Mouse (Mus musculus) Patski (cell line): ENCODE data around the gene Kcng3. TPM values are rescaled to one million over a fixed set of nuclear protein-coding genes. Genes with fewer than 3 reads are reported as not detected.
A peak's percentile ranks its signal among the peaks of the same experiment; 100 is the strongest.

ENCODE experiments used
- ATAC-seq: fragments of 100-300 bp; one replicate; pipeline ENCODE4 v1.8.0; 2021
- CTCF ChIA-PET: fragments of 350-600 bp; sonication (Branson Sonifier 250); formaldehyde crosslinking; loops from one replicate; lab custom pipeline; 2022; ENCODE audit warnings: inconsistent platforms; lab: Charles Lee
- POLR2A ChIA-PET: fragments of 350-600 bp; sonication (Branson Sonifier 250); formaldehyde crosslinking; loops from one replicate; lab custom pipeline; 2022; ENCODE audit warnings: antibody characterized with exemption, inconsistent platforms; lab: Charles Lee
- DNase-seq: peaks from one replicate; pipeline ENCODE4 v3.0.0-alpha.2; 2011; ENCODE audit warnings: low read depth, low spot score
- H3K27me3 ChIP-seq: fragments of 371-371 bp; one replicate; pipeline ENCODE4 v1.5.1; 2021
- CTCF ChIP-seq: fragments of 100-300 bp; IDR thresholded peaks from one replicate; pipeline ENCODE4 v1.5.1; 2021
- in situ Hi-C: fragments of 300-500 bp; cut with MboI; formaldehyde crosslinking; loops from 3 replicates; pipeline ENCODE4 v1.11.1; 2018; ENCODE audit warnings: low pct_unique_long_range_greater_than_20kb, mixed read lengths
- polyA plus RNA-seq: library from polyadenylated mRNA; unstranded; gene quantifications from one replicate; pipeline ENCODE4 v1.2.3, GENCODE M21; 2021

Kcng3 gene
- polyA plus RNA-seq, 1 experiment from 2014 or later = not detected

GRCm38 (mm10) chr17:83559081-83559480, 72.6 kb downstream of the Kcng3 start:
- in situ Hi-C loops = no loop called here
- DNase-seq (no peak), ATAC-seq (no peak)
- no peak for TF ChIP-seq CTCF
- H3K27me3 ChIP-seq = no peaks in the 10 kb centered on the region
- ChIA-PET POLR2A (no interaction called here), CTCF (no interaction called here)

- in situ Hi-C loops = no loop called here
- DNase-seq (no peak), ATAC-seq (no peak)
- H3K27me3 ChIP-seq = no peaks in the 10 kb centered on the region
- ChIA-PET CTCF (no interaction called here), POLR2A (no interaction called here)
- no peak for TF ChIP-seq CTCF
Observed at GRCm38 (mm10) chr17:83555836-83556235, 75.9 kb downstream of the Kcng3 start.

DNA sequence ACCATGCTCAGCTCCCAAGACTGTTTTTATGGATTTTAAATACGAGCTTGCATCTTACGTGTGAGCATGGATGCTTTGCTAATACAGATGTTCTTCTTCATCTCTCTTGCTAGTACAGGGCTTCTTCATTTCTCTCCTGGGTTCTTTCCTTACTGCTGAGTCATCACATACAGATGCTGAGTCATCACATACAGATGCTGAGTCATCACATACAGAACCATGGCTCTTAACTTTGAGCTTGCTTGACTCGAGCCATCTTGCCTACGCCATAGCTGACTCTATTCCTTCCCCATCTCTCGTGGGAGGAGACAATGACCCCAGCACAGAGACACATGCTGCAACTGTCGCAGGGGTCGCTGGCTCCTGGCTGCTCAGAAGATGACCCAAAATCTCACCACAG, 76.7 kb downstream of the Kcng3 start:
- H3K27me3 ChIP-seq = no peaks in the 10 kb centered on the region
- ChIA-PET POLR2A (no interaction called here), CTCF (no interaction called here)
- no peak for ATAC-seq
- DNase-seq = no peak
- no peak for TF ChIP-seq CTCF
- in situ Hi-C loops = no loop called here

GRCm38 (mm10) chr17:83548501-83549233, 83.0 kb downstream of the Kcng3 start:
- POLR2A ChIA-PET = no interaction called here
- no peak for TF ChIP-seq CTCF

GRCm38 (mm10) chr17:83547145-83547544, 84.5 kb downstream of the Kcng3 start:
- DNase-seq = no peak
- in situ Hi-C loops = no loop called here
- CTCF ChIA-PET = no interaction called here

More at GRCm38 (mm10) chr17:83548501-83549233, 83.0 kb downstream of the Kcng3 start:
- CTCF ChIA-PET = interaction anchor here (0.8 to 1.6 kb wide), 2 partner anchors 15 to 27 kb away, joined by 3 read pairs; no protein-coding TSS in a partner anchor
- no peaks in the 10 kb centered on the region for H3K27me3 ChIP-seq
- in situ Hi-C loops = no loop called here
- ATAC-seq (no peak), DNase-seq (no peak)

DNA sequence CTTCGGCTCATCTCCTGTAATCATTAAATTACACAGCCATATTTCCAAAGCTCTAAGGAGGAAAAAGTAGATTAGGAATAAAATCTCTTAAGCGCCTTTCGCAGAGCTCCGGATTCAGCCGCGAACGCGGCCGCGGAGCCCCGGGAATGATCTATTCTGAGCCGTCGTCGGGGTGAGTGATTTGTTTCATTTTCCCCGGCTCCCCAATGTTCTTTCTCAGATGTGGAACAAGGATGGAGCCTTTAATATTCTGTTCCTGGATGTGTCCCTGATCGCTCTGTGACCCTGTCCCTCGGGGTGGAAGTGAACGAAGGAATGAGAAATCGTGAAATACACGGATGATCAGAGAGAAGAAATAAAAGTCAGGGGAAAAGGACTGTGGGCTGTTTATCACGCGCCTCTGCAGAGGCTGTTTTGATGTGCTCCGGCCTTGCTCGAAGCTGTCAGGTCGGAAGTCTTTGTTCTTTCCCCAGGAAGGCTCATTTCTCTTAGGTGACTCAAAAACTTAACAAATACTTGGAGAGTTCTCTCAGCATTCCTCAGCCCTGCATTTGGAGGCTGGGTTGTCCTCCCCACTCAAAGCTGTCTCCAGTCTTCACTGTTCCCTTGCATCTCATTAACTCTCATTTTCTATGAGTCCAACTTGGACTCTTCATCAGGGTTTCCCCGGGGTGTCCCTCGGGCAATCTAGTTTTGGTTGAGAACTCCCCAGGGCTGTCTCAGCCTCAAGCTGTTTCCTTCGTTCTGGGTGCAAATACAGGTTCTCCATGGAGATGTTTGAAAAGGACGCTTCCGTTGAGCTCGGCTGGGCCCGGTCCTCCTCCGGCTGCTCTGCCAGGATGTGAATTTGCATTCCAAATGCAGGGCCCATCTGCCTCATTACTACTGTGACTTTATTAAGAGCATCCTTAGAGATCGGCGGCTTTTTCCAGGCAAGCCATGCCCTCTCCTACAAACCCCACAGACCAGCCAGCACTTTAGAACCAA, 85.6 kb downstream of the Kcng3 start:
- DNase-seq = no peak
- no peak for TF ChIP-seq CTCF
- H3K27me3 ChIP-seq = no peaks in the 10 kb centered on the region
- ChIA-PET POLR2A (no interaction called here), CTCF (interaction anchor here (0.7 kb wide), 1 partner anchor 13 kb away, joined by 3 read pairs; no protein-coding TSS in a partner anchor)
- ATAC-seq = no peak
- in situ Hi-C loops = no loop called here

More at GRCm38 (mm10) chr17:83547145-83547544, 84.5 kb downstream of the Kcng3 start:
- POLR2A ChIA-PET = no interaction called here
- ATAC-seq = no peak
- TF ChIP-seq CTCF = no peak
- H3K27me3 ChIP-seq = no peaks in the 10 kb centered on the region

DNA sequence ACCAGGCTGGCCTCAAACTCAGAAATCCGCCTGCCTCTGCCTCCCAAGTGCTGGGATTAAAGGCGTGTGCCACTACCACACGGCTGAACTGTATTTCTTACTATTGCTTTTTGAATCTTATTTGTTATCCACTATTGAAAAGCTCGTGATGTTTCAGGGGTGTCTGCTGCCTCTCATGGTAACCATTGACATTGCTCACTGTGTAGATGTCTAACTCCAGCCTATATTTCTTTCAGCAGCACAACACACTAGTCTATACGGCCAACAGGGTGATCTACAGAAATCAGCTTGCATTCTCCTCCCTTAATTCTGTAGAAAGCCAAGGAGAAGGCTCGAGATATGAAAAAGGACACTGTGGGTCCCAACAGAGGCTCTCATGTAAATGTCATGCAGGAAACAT, 86.4 kb downstream of the Kcng3 start:
- DNase-seq = no peak
- no peak for TF ChIP-seq CTCF
- H3K27me3 ChIP-seq = no peaks in the 10 kb centered on the region
- no peak for ATAC-seq
- ChIA-PET POLR2A (no interaction called here), CTCF (no interaction called here)
- in situ Hi-C loops = no loop called here

DNA sequence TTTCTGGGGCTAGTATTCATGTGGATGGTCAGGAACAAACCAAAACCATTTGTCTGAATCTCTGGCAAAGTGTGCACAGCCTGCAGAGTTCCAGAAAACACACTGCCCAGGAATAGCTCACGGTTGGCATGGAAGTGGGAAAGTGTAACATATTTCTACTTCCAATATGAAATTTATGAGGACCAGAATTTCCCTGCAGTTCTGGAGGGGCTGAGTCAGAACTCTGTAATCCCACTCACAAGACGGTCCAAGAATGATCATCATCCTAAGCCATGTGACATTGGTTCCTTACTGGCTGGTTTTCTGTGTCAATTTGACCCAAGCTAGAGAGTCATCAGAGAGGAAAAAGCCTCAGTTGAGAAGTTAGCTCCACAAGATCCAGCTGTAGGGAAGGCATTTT, 89.3 kb downstream of the Kcng3 start:
- no peak for ATAC-seq
- in situ Hi-C loops = no loop called here
- no peaks in the 10 kb centered on the region for H3K27me3 ChIP-seq
- no peak for TF ChIP-seq CTCF
- CTCF ChIA-PET = interaction anchor here (1.5 kb wide), 1 partner anchor 38 kb away, joined by 6 read pairs; no protein-coding TSS in a partner anchor
- no peak for DNase-seq
- POLR2A ChIA-PET = no interaction called here

GRCm38 (mm10) chr17:83539262-83540037, 92.2 kb downstream of the Kcng3 start:
- DNase-seq (no peak), ATAC-seq (peak; percentile 75)
- no peak for TF ChIP-seq CTCF
- ChIA-PET CTCF (interaction anchor here (1.2 to 1.7 kb wide), 3 partner anchors 13 to 31 kb away, joined by 3 to 4 read pairs (median 3); no protein-coding TSS in a partner anchor), POLR2A (no interaction called here)
- in situ Hi-C loops = no loop called here
- H3K27me3 ChIP-seq = no peaks in the 10 kb centered on the region

DNA sequence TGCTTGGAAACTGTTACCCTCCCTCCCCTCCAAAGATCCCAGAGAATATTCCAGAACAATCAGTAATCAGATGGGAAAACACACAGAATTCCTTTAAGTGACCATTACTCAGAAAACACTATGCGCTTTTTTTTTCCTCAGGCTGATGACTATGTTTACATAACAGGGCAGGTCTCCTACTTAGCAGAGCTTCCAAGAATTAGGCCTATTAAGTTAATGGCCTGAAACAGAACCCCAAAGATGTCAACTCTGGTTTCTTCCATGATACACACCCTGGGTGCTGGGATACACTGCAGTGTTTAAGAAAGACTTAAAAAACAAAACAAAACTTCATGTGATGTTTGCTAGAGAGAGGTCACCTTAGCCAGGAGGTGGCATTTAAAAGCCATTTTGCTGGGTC, 93.0 kb downstream of the Kcng3 start:
- no peak for TF ChIP-seq CTCF
- ChIA-PET CTCF (interaction anchor here (1.3 to 1.7 kb wide), 2 partner anchors 25 to 30 kb away, joined by 3 read pairs; no protein-coding TSS in a partner anchor), POLR2A (no interaction called here)
- in situ Hi-C loops = no loop called here
- no peaks in the 10 kb centered on the region for H3K27me3 ChIP-seq
- ATAC-seq (peak; percentile 55), DNase-seq (no peak)
